Mouse (Mus musculus): Measurements from ENCODE around the gene Catsper4. TPM values are rescaled to one million over a fixed set of nuclear protein-coding genes. Genes with fewer than 3 reads are reported as not detected.

The Catsper4 gene
- polyA plus RNA-seq, 1 experiment from 2014 or later, result not detected

DNA sequence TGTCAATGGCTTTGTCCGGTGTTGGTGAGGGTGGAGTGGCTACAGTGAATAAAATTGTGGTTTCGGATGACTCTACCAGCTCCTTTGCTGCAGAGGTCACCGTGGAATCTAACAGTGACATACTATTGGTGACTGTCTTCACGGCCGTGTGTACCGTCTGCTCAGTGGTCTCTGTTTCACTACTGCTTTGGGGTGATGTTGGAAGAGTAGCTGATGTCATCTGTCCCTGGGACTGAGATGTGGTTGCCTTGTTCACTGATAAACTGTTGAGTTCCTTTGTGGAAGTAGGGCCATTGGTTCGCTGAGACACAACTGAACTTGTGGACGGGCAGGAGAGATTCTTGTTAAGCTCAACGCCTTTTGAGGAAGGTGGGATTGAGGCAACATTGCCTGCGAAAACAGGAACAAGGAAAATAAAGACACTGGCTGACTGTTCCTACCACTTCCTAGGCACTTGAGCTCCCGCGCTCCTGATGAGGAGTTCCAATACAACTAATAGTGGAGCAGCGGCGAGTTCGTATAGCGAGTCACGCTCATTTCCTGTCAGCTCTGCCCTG is 23.8 kb downstream of the Catsper4 start:
- Histone ChIP-seq H3K9me3 (replicated peaks) (no peaks in the 10 kb centered on the region), H3K4me1 (no peaks in the 10 kb centered on the region), H3K4me2 (no peak overlapping the region), H3K27ac (no peak overlapping the region), H3K4me3 (no peak overlapping the region), H3K36me3 (ENCODE audit: poor library complexity, severe bottlenecking) (no peaks in the 10 kb centered on the region), H3K27me3 (no peaks in the 10 kb centered on the region), H3K9ac (no peak overlapping the region)
- WGBS, result 91% methylated on average over 17 of the region's 17 CpGs
- no peak for ATAC-seq

GRCm38 (mm10) chr4:134202904-134203303 is 24.3 kb downstream of the Catsper4 start, which contains the start of gene Gm7534:
Gm7534 (minus strand) TSS chr4:134203004.
- WGBS, result 88% methylated on average over 4 of the region's 4 CpGs
- Histone ChIP-seq H3K9ac (no peak within 1 kb of the TSS), H3K27me3 (no peaks in the 10 kb centered on the region), H3K4me3 (no peak within 1 kb of the TSS), H3K4me1 (no peaks in the 10 kb centered on the region), H3K4me2 (no peak within 1 kb of the TSS), H3K36me3 (ENCODE audit: poor library complexity, severe bottlenecking) (no peaks in the 10 kb centered on the region), H3K27ac (no peak within 1 kb of the TSS), H3K9me3 (replicated peaks) (no peaks in the 10 kb centered on the region)
- ATAC-seq, result no peak

- Histone ChIP-seq H3K9ac (no peak overlapping the region), H3K36me3 (ENCODE audit: poor library complexity, severe bottlenecking) (no peaks in the 10 kb centered on the region), H3K27ac (no peak overlapping the region), H3K27me3 (no peaks in the 10 kb centered on the region), H3K9me3 (replicated peaks) (no peaks in the 10 kb centered on the region), H3K4me1 (no peaks in the 10 kb centered on the region), H3K4me3 (no peak overlapping the region), H3K4me2 (no peak overlapping the region)
- WGBS, result 61% methylated on average over 2 of the region's 2 CpGs
- ATAC-seq, result no peak
Measured at GRCm38 (mm10) chr4:134199371-134199770, 27.8 kb downstream of the Catsper4 start.

DNA sequence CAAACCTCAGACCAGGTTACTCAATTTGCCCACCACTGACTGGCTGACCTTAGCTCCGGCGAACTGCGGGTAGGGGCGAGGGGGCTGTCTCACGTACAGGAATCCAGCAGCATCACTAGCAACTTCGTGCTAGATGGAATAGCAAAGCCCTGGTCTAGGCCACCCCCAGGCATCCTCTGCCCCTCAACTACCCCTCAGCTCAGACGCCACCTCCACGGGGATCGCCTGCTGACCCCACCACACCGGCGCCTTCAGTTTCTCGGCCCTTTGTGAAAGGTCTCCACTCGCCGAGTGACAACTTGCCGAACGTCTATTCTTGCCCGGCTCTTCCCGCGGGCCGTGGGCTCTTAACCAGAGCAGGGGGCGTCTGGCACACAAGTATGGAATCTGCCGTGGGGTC is 40.9 kb downstream of the Catsper4 start:
- Histone ChIP-seq H3K4me3 (peak overlapping the region; percentile 82), H3K27me3 (no peaks in the 10 kb centered on the region), H3K4me2 (peak overlapping the region; percentile 89), H3K27ac (peak overlapping the region; percentile 75), H3K9me3 (replicated peaks) (no peaks in the 10 kb centered on the region), H3K36me3 (ENCODE audit: poor library complexity, severe bottlenecking) (peaks cover under 1% of the 10 kb centered on the region; the same call in 1 of the 2 replicates), H3K9ac (peak overlapping the region; percentile 87), H3K4me1 (peaks cover 12% of the 10 kb centered on the region)
- peak; percentile 11 for ATAC-seq
- 0% methylated on average over 22 of the region's 22 CpGs for WGBS

GRCm38 (mm10) chr4:134185569-134185968 is 41.6 kb downstream of the Catsper4 start:
- Histone ChIP-seq H3K4me1 (peaks cover 12% of the 10 kb centered on the region), H3K9ac (peak overlapping the region; percentile 87), H3K4me2 (peak overlapping the region; percentile 89), H3K9me3 (replicated peaks) (no peaks in the 10 kb centered on the region), H3K36me3 (ENCODE audit: poor library complexity, severe bottlenecking) (peaks cover 6% of the 10 kb centered on the region), H3K27ac (no peak overlapping the region), H3K4me3 (peak overlapping the region; percentile 82), H3K27me3 (no peaks in the 10 kb centered on the region)
- 77% methylated on average over 3 of the region's 3 CpGs for WGBS
- ATAC-seq, result no peak

DNA sequence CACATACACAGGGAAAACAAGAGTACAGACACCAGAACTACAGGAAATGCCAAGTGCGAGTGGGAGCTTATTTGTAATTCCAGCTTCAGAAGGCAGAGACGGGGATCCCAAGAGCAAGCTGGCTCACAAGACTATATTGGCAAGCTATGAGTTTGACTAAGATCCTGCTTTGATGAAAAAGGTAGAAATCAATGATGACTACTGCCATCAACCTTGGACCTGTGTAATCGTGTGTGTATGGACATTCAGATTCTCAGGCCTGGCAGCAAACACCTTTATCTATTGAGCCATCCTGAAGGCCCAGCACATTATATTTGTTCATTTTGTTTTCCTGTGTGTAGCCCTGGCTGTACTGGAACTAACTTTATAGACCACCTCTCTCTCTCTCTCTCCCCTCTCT is 43.5 kb downstream of the Catsper4 start:
- ATAC-seq, result no peak
- 89% methylated on average over 3 of the region's 3 CpGs for WGBS
- Histone ChIP-seq H3K4me3 (no peak overlapping the region), H3K4me1 (peaks cover 12% of the 10 kb centered on the region), H3K27me3 (no peaks in the 10 kb centered on the region), H3K36me3 (ENCODE audit: poor library complexity, severe bottlenecking) (peaks cover 6% of the 10 kb centered on the region), H3K9me3 (replicated peaks) (no peaks in the 10 kb centered on the region), H3K9ac (no peak overlapping the region), H3K27ac (no peak overlapping the region), H3K4me2 (no peak overlapping the region)

- ATAC-seq, result no peak
- H3K9ac ChIP-seq, result no peak overlapping the region
- no peaks in the 10 kb centered on the region for H3K9me3 ChIP-seq (replicated peaks)
- peaks cover 12% of the 10 kb centered on the region for H3K4me1 ChIP-seq
- no peak overlapping the region for H3K27ac ChIP-seq
- H3K4me2 ChIP-seq, result no peak overlapping the region
- no peak overlapping the region for H3K4me3 ChIP-seq
- no peaks in the 10 kb centered on the region for H3K27me3 ChIP-seq
- peaks cover 6% of the 10 kb centered on the region for H3K36me3 ChIP-seq (ENCODE audit: poor library complexity, severe bottlenecking)
Measured at GRCm38 (mm10) chr4:134181825-134182224, 45.4 kb downstream of the Catsper4 start.

DNA sequence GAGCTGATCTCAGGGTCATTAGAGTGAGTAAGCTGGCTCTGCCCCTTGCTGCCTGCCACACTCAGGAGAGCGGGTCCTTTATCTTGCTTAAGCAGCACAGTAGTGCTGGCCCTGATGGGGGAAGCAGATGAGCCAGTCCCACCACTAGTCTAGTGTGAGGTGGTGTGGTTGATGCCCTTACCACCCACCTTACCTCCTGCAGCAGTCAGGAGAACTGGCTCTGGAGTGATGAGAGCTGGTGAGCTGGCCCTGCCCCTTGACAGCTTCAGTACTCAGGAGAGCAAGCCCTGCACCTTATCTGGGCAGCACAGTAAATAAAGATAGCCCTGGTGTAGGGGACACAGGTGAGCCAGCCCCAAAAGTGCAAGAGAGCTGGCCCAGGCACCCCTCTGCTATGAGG is 46.1 kb downstream of the Catsper4 start:
- WGBS, result 94% methylated on average over 1 of the region's 1 CpGs
- Histone ChIP-seq H3K9ac (no peak overlapping the region), H3K27me3 (no peaks in the 10 kb centered on the region), H3K4me2 (no peak overlapping the region), H3K27ac (no peak overlapping the region), H3K4me1 (peaks cover 10% of the 10 kb centered on the region), H3K36me3 (ENCODE audit: poor library complexity, severe bottlenecking) (peaks cover 6% of the 10 kb centered on the region), H3K9me3 (replicated peaks) (no peaks in the 10 kb centered on the region), H3K4me3 (no peak overlapping the region)
- ATAC-seq, result no peak

GRCm38 (mm10) chr4:134172391-134172790 is 54.8 kb downstream of the Catsper4 start:
- 70% methylated on average over 3 of the region's 3 CpGs for WGBS
- Histone ChIP-seq H3K4me2 (no peak overlapping the region), H3K4me3 (no peak overlapping the region), H3K9ac (no peak overlapping the region), H3K27ac (no peak overlapping the region), H3K27me3 (no peaks in the 10 kb centered on the region), H3K9me3 (replicated peaks) (no peaks in the 10 kb centered on the region), H3K36me3 (ENCODE audit: poor library complexity, severe bottlenecking) (peaks cover 17% of the 10 kb centered on the region; the same call in 1 of the 2 replicates), H3K4me1 (no peaks in the 10 kb centered on the region)
- ATAC-seq, result no peak

GRCm38 (mm10) chr4:134166906-134167305 is 60.3 kb downstream of the Catsper4 start:
- Histone ChIP-seq H3K27me3 (no peaks in the 10 kb centered on the region), H3K9me3 (replicated peaks) (no peaks in the 10 kb centered on the region), H3K4me3 (no peak overlapping the region), H3K36me3 (ENCODE audit: poor library complexity, severe bottlenecking) (peaks cover 38% of the 10 kb centered on the region), H3K4me2 (no peak overlapping the region), H3K9ac (no peak overlapping the region), H3K4me1 (no peaks in the 10 kb centered on the region), H3K27ac (no peak overlapping the region)
- WGBS, result 92% methylated on average over 3 of the region's 3 CpGs
- ATAC-seq, result no peak

- H3K9ac ChIP-seq, result no peak overlapping the region
- ATAC-seq, result no peak
- H3K36me3 ChIP-seq (ENCODE audit: poor library complexity, severe bottlenecking), result peaks cover 33% of the 10 kb centered on the region
- no peaks in the 10 kb centered on the region for H3K9me3 ChIP-seq (replicated peaks)
- H3K4me1 ChIP-seq, result no peaks in the 10 kb centered on the region
- no peak overlapping the region for H3K4me2 ChIP-seq
- 83% methylated on average over 3 of the region's 3 CpGs for WGBS
- H3K4me3 ChIP-seq, result no peak overlapping the region
- no peak overlapping the region for H3K27ac ChIP-seq
- no peaks in the 10 kb centered on the region for H3K27me3 ChIP-seq
Measured at GRCm38 (mm10) chr4:134165548-134166465, 61.4 kb downstream of the Catsper4 start.

DNA sequence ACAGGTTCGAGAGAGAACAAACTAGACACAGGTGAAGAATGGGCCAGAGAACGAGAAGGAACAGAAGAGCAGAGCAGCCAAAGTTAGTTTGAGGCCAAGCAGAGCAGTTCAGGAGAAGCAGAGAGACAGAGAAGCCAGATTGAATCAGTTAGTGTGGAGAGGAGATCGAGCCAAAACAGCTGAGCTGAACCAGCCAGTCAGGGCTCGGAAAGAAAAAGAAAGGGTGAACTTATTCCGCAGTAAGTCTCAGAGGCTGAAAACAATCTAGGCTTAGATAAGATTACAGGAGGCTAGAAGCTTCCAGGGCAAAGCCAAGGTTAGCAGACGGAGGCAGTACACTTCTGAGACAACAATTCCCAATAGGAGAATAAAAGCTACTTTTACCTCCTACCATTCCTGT is 62.2 kb downstream of the Catsper4 start:
- no peak for ATAC-seq

More for the DNA sequence above, 62.2 kb downstream of the Catsper4 start:
- no peak overlapping the region for H3K4me3 ChIP-seq
- no peak overlapping the region for H3K9ac ChIP-seq
- H3K27me3 ChIP-seq, result no peaks in the 10 kb centered on the region
- H3K27ac ChIP-seq, result no peak overlapping the region
- no peak overlapping the region for H3K4me2 ChIP-seq
- H3K9me3 ChIP-seq (replicated peaks), result no peaks in the 10 kb centered on the region
- WGBS, result 89% methylated on average over 6 of the region's 6 CpGs
- H3K36me3 ChIP-seq (ENCODE audit: poor library complexity, severe bottlenecking), result peaks cover 29% of the 10 kb centered on the region
- no peaks in the 10 kb centered on the region for H3K4me1 ChIP-seq
